Mouse (Mus musculus): ENCODE measurements around the gene Sh2b3.

GRCm38 (mm10) chr5:121836692-121837415, 592 bp downstream of the Sh2b3 start:
- peak; percentile 81 for TF ChIP-seq POLR2A (IDR thresholded peaks at IDR 0.05; ENCODE audit: low read depth, low read length)
- TF ChIP-seq CTCF (IDR thresholded peaks at IDR 0.05; ENCODE audit: extremely low read depth, insufficient read length, insufficient replicate concordance, low read depth, low read length): no peak

Measured in small intestine, adult 2 months (tissue).